Mouse (Mus musculus) forebrain, postnatal 0 days (tissue): ENCODE measurements around the gene Tmem221. TPM values are rescaled to one million over a fixed set of nuclear protein-coding genes. Genes with fewer than 3 reads are reported as not detected.

ENCODE experiments used
- ATAC-seq: fragments of 200-750 bp; cut with Nextera tagmentation; 2 replicates; pipeline ENCODE4 v1.8.0; 2017; ENCODE audit warnings: mild to moderate bottlenecking, moderate library complexity
- DNase-seq: peaks from one replicate; pipeline ENCODE4 v3.0.0-alpha.2; 2015
- H3K27ac ChIP-seq: fragments of 300-500 bp; sonication (generic); 2 replicates; pipeline ENCODE4 v1.5.1; 2014; ENCODE audit warnings: low read depth, mild to moderate bottlenecking, antibody characterized with exemption, low read length, moderate library complexity, mixed read lengths
- H3K27me3 ChIP-seq: fragments of 300-500 bp; sonication (generic); 2 replicates; pipeline ENCODE4 v1.6.1; 2014; ENCODE audit warnings: mild to moderate bottlenecking, low read length, mixed read lengths; ENCODE audit not compliant: insufficient read depth
- H3K36me3 ChIP-seq: fragments of 300-500 bp; sonication (generic); 2 replicates; pipeline ENCODE4 v1.6.1; 2014; ENCODE audit warnings: mild to moderate bottlenecking, moderate library complexity; ENCODE audit not compliant: insufficient read depth
- H3K4me1 ChIP-seq: fragments of 300-500 bp; sonication (generic); 2 replicates; pipeline ENCODE4 v1.6.1; 2014; ENCODE audit warnings: antibody characterized with exemption; ENCODE audit not compliant: insufficient read depth
- H3K4me2 ChIP-seq: fragments of 300-500 bp; sonication (generic); 2 replicates; pipeline ENCODE4 v1.6.1; 2014; ENCODE audit warnings: low read depth, mild to moderate bottlenecking, moderate library complexity
- H3K4me3 ChIP-seq: fragments of 300-500 bp; sonication (generic); 2 replicates; pipeline ENCODE4 v1.5.1; 2014; ENCODE audit warnings: low read depth, low read length, mixed read lengths
- H3K9ac ChIP-seq: fragments of 300-500 bp; sonication (generic); 2 replicates; pipeline ENCODE4 v1.6.1; 2014; ENCODE audit warnings: mild to moderate bottlenecking
- H3K9me3 ChIP-seq: fragments of 300-500 bp; sonication (generic); 2 replicates; pipeline ENCODE4 v1.6.1; 2016; ENCODE audit warnings: low read length
- CTCF ChIP-seq: sonication (generic); IDR thresholded peaks from 2 replicates; pipeline ENCODE4 v1.5.1; 2016; ENCODE audit warnings: antibody characterized with exemption, control low read depth, low read depth
- WGBS: fragments of 180-500 bp; shearing (Covaris S2); extraction: QIAGEN DNeasy Blood & Tissue Kit; methylation state at CpG from one replicate; pipeline ENCODE4 v1.1.7; 2014; 5-methylcytosine and 5-hydroxymethylcytosine counted together
- polyA plus RNA-seq: library from polyadenylated mRNA; unstranded; fragments of >200 nt; fragmentation: Nextera tagmentation; extraction: Ambion mirVana; gene quantifications from 2 replicates; pipeline ENCODE4 v1.2.1, GENCODE M21; 2015
- total RNA-seq: library from RNA; depleted of rRNA; stranded (reverse); fragments of >200 nt; gene quantifications from 2 replicates; pipeline ENCODE4 v1.2.3, GENCODE M21; 2014

Gene Tmem221
- total and polyA plus RNA-seq, 2 experiments from 2014 or later: 0.16 TPM; not detected in 1

DNA sequence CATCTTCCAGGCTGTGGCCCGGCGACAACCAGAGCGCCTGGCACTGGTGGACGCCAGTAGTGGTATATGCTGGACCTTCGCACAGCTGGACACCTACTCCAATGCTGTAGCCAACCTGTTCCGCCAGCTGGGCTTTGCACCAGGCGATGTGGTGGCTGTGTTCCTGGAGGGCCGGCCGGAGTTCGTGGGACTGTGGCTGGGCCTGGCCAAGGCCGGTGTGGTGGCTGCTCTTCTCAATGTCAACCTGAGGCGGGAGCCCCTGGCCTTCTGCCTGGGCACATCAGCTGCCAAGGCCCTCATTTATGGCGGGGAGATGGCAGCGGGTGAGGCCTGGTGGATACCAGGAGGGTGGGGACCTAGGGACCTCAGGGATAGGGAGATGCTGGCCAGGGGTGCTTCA is 20.8 kb upstream of the Tmem221 start:
- WGBS: 72% methylated on average over 14 of the region's 14 CpGs
- no peak overlapping the region for H3K9ac ChIP-seq
- H3K4me2 ChIP-seq: no peak overlapping the region
- no peak overlapping the region for H3K27ac ChIP-seq
- H3K36me3 ChIP-seq: peaks cover 25% of the 10 kb centered on the region
- H3K4me3 ChIP-seq: no peak overlapping the region
- H3K4me1 ChIP-seq: no peaks in the 10 kb centered on the region
- DNase-seq: no peak
- no peak for ATAC-seq
- no peaks in the 10 kb centered on the region for H3K9me3 ChIP-seq
- TF ChIP-seq CTCF: no peak
- no peaks in the 10 kb centered on the region for H3K27me3 ChIP-seq

DNA sequence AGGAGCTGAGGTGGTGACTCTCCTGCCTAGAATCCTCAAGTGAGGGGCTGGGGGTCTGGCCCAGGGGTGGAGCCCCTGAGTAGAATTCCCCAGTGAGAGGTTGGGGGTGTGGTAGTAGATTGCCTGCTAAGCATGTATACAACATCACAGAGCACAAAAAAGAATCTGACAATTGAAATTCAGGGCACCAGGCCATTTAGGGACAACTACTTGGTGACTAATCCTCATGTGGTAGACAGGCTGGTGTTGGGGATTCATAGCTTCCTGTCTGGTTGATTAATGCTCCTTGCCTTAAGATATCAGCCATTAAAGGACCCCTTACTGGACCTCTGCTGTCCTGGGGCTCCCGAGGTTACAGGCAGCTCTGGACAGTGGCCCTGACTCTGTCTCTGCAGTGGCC is 20.3 kb upstream of the Tmem221 start:
- no peaks in the 10 kb centered on the region for H3K27me3 ChIP-seq
- peaks cover 20% of the 10 kb centered on the region for H3K36me3 ChIP-seq
- H3K9me3 ChIP-seq: no peaks in the 10 kb centered on the region
- H3K4me1 ChIP-seq: no peaks in the 10 kb centered on the region
- H3K4me3 ChIP-seq: no peak overlapping the region
- H3K9ac ChIP-seq: no peak overlapping the region
- no peak for TF ChIP-seq CTCF
- no peak overlapping the region for H3K27ac ChIP-seq
- ATAC-seq (no peak), DNase-seq (no peak)
- 80% methylated on average over 1 of the region's 1 CpGs for WGBS
- no peak overlapping the region for H3K4me2 ChIP-seq

DNA sequence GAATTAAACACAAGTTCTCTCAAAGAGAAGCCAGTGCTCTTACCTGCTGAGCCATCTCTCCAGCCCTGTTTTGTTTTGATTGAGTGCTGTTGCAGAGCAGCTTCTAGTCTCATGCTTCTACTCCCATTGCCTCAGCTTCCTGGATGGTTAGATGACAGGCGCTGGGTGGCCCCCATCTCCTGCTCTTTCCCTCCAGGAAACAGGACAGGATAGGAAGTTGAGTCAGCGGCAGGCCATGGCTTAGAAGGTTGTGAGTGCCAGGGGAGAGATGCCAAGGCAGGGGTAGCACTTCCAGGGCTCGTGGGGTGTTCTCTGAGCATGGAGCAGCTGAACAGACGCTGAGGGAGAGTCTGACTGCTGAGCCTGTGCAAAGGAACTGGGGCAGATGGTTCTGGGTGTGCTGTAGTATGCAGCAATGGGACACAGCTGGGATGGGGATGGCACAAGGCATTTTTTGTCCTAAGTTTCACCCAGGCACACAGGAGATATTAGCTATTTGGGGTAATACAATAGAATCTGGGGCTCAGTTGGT is 19.3 kb upstream of the Tmem221 start:
- ATAC-seq (no peak), DNase-seq (no peak)
- H3K4me2 ChIP-seq: no peak overlapping the region
- H3K27ac ChIP-seq: no peak overlapping the region
- 66% methylated on average over 4 of the region's 4 CpGs for WGBS
- no peak for TF ChIP-seq CTCF
- H3K9ac ChIP-seq: no peak overlapping the region
- H3K4me3 ChIP-seq: no peak overlapping the region
- no peaks in the 10 kb centered on the region for H3K4me1 ChIP-seq
- no peaks in the 10 kb centered on the region for H3K9me3 ChIP-seq
- H3K27me3 ChIP-seq: no peaks in the 10 kb centered on the region
- peaks cover 16% of the 10 kb centered on the region for H3K36me3 ChIP-seq

DNA sequence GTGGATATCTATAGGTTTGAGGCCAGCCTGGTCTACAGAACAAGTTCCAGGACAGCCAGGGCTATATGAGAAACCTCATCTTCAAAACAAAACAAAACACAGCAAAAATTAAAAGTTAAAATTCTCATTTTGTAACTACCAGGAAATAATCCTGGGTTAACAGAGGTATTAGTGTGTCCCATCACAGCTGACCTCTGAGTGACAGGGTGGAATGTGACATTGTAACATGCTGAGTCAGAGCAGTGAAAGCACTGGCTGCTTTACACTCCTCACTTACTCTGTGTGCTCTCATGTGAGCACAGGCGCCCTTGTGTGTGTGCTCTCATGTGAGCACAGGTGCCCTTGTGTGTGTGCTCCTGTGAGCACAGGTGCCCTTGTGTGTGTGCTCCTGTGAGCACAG is 16.3 kb upstream of the Tmem221 start:
- Histone ChIP-seq H3K4me1 (no peaks in the 10 kb centered on the region), H3K9ac (no peak overlapping the region)
- ATAC-seq: no peak

DNA sequence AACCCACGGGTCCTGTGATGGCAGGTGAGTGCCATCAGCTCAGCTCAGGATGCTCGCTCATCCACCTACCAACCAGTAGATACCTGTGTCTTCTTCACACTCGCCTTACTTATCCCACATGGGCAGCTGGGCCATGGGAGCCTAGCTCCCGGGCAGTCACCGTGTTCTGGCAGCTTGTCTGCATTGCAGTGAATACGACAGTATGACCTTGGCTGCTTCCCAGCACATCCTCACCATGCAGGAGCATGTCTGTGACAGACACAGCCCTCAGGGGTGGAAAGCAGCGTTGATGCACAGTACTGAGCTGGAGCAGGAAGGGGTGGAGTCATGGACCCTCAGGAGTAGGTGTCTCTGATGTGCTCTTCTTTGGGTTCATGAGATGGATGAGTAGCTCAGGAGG is 15.8 kb upstream of the Tmem221 start:
- Histone ChIP-seq H3K4me1 (no peaks in the 10 kb centered on the region), H3K4me2 (no peak overlapping the region), H3K27me3 (no peaks in the 10 kb centered on the region), H3K4me3 (no peak overlapping the region), H3K36me3 (no peaks in the 10 kb centered on the region; the same call in 1 of the 2 replicates), H3K9me3 (no peaks in the 10 kb centered on the region), H3K9ac (no peak overlapping the region), H3K27ac (no peak overlapping the region)
- ATAC-seq (no peak), DNase-seq (no peak)
- WGBS: 68% methylated on average over 7 of the region's 7 CpGs
- no peak for TF ChIP-seq CTCF

More for the DNA sequence above, 16.3 kb upstream of the Tmem221 start:
- WGBS: 77% methylated on average over 1 of the region's 1 CpGs
- H3K27me3 ChIP-seq: no peaks in the 10 kb centered on the region
- no peaks in the 10 kb centered on the region for H3K9me3 ChIP-seq
- no peak for DNase-seq
- H3K4me2 ChIP-seq: no peak overlapping the region
- TF ChIP-seq CTCF: no peak
- H3K36me3 ChIP-seq: no peaks in the 10 kb centered on the region; the same call in 1 of the 2 replicates
- H3K27ac ChIP-seq: no peak overlapping the region
- H3K4me3 ChIP-seq: no peak overlapping the region

DNA sequence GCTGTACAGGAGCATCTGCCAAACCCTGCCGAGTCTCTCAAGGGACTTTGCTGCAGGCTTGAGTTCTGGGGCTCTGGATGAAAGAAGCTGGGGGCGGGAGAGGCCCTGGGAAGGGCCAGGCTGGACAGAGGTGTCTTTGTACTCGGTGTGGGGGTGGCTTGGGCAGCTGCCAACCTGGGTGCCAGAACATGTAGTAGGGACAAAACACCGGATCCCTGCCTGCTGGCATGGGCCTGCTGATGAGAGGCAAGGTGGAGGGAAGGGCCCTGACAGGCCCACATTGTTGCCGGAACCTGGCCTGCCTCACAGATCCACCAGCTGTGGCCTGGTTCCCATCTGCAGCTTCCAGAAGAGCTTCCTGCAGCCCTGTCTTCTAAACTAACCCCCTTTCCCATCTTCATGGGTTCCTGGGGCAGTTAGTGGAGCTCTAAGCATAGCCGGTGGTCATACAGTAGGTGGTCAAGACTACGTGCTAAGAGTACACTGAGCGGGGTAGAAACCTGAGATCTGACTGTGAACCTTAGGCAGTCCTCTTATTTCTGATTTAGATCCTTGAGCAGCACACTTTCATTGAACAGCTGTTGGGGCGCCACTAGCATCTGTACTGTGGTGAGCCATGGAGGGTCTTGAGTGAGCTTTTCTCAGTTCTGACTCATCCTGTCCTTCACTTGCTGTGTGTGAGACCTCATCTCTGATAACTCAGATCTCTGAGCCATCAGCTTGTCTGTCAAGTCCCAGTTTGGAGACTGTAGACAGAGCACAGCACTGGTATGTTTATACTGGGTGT is 14.4 kb upstream of the Tmem221 start:
- TF ChIP-seq CTCF: no peak
- H3K36me3 ChIP-seq: no peaks in the 10 kb centered on the region; the same call in 1 of the 2 replicates
- no peaks in the 10 kb centered on the region for H3K27me3 ChIP-seq
- H3K9me3 ChIP-seq: no peaks in the 10 kb centered on the region
- H3K9ac ChIP-seq: no peak overlapping the region
- no peak overlapping the region; the same call in 1 of the 2 replicates for H3K4me3 ChIP-seq
- peak overlapping the region; percentile 66 for H3K27ac ChIP-seq
- ATAC-seq: peak; percentile 1; the same call in 1 of the 2 replicates
- 38% methylated on average over 9 of the region's 9 CpGs for WGBS
- peak; percentile 77 for DNase-seq
- peaks cover 7% of the 10 kb centered on the region; the same call in 1 of the 2 replicates for H3K4me1 ChIP-seq
- peak overlapping the region; percentile 25; the same call in 1 of the 2 replicates for H3K4me2 ChIP-seq

DNA sequence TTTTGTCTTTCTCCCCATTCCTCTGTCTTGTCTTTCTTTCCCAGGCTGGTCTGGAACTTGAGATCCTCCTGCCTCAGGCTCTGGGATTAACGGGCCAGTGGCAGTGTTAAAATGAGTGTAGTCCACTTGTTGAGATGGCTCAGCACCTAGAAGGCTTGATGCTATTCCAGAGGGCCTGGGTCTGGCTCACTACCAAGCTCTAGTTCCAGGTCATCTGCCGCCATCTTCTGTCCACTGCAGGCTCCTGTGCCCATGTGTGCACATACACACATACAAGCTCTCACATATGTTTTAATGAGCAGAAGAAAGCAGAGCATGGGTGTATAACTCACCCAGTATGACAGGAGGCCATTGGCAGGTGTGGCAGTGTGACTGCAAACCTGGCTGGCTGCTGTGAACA is 13.4 kb upstream of the Tmem221 start:
- H3K36me3 ChIP-seq: no peaks in the 10 kb centered on the region; the same call in 1 of the 2 replicates
- no peak overlapping the region for H3K4me3 ChIP-seq
- peak overlapping the region; percentile 75; the same call in 1 of the 2 replicates for H3K4me2 ChIP-seq
- no peaks in the 10 kb centered on the region for H3K9me3 ChIP-seq
- H3K27me3 ChIP-seq: no peaks in the 10 kb centered on the region
- no peak overlapping the region for H3K9ac ChIP-seq
- peak overlapping the region; percentile 66; the same call in 1 of the 2 replicates for H3K27ac ChIP-seq
- DNase-seq (no peak), ATAC-seq (no peak)
- no peak for TF ChIP-seq CTCF
- WGBS: 65% methylated on average over 2 of the region's 2 CpGs
- H3K4me1 ChIP-seq: peaks cover 7% of the 10 kb centered on the region; the same call in 1 of the 2 replicates
